Mouse (Mus musculus): ENCODE data around the gene Rrad.

Rrad gene

GRCm38 (mm10) chr8:104611613-104612012, 19.5 kb downstream of the Rrad start:
- DNase-seq (ENCODE audit: low spot score) = no peak

- DNase-seq (ENCODE audit: low spot score) = no peak
Measured at GRCm38 (mm10) chr8:104610185-104610766, 20.9 kb downstream of the Rrad start.

GRCm38 (mm10) chr8:104609222-104609621, 21.9 kb downstream of the Rrad start:
- no peak for DNase-seq (ENCODE audit: low spot score)

- DNase-seq (ENCODE audit: low spot score) = no peak
Measured at GRCm38 (mm10) chr8:104607944-104608343, 23.2 kb downstream of the Rrad start.

GRCm38 (mm10) chr8:104606329-104606728, 24.8 kb downstream of the Rrad start:
- no peak for DNase-seq (ENCODE audit: low spot score)

- DNase-seq (ENCODE audit: low spot score) = no peak
Measured at GRCm38 (mm10) chr8:104603245-104603593, 27.9 kb downstream of the Rrad start.

GRCm38 (mm10) chr8:104602468-104603244, 28.5 kb downstream of the Rrad start:
- DNase-seq (ENCODE audit: low spot score) = peak; percentile 80

GRCm38 (mm10) chr8:104601941-104602371, 29.2 kb downstream of the Rrad start:
- DNase-seq (ENCODE audit: low spot score) = no peak

GRCm38 (mm10) chr8:104601386-104601785, 29.7 kb downstream of the Rrad start:
- DNase-seq (ENCODE audit: low spot score) = no peak

GRCm38 (mm10) chr8:104598496-104598895, 32.6 kb downstream of the Rrad start:
- DNase-seq (ENCODE audit: low spot score) = no peak

- no peak for DNase-seq (ENCODE audit: low spot score)
Measured at GRCm38 (mm10) chr8:104597656-104598055, 33.5 kb downstream of the Rrad start.

- DNase-seq (ENCODE audit: low spot score) = no peak
Measured at GRCm38 (mm10) chr8:104595773-104596536, 35.2 kb downstream of the Rrad start.

GRCm38 (mm10) chr8:104594611-104595362, 36.3 kb downstream of the Rrad start:
- DNase-seq (ENCODE audit: low spot score) = no peak

- DNase-seq (ENCODE audit: low spot score) = no peak
Measured at GRCm38 (mm10) chr8:104593536-104594325, 37.4 kb downstream of the Rrad start.

GRCm38 (mm10) chr8:104592566-104592965, 38.6 kb downstream of the Rrad start:
- DNase-seq (ENCODE audit: low spot score) = no peak

- DNase-seq (ENCODE audit: low spot score) = no peak
Measured at GRCm38 (mm10) chr8:104591856-104592255, 39.3 kb downstream of the Rrad start.

- DNase-seq (ENCODE audit: low spot score) = peak; percentile 90
Measured at GRCm38 (mm10) chr8:104591133-104591834, 39.8 kb downstream of the Rrad start, which contains the start of gene Pdp2. Gene Pdp2, plus strand, starts transcription at chr8:104591451.

- no peak for DNase-seq (ENCODE audit: low spot score)
Measured at GRCm38 (mm10) chr8:104590284-104590683, 40.8 kb downstream of the Rrad start.

GRCm38 (mm10) chr8:104584522-104584921, 46.6 kb downstream of the Rrad start:
- DNase-seq (ENCODE audit: low spot score) = no peak
